Mouse (Mus musculus) forebrain, postnatal 0 days (tissue): ENCODE data around the gene Ubap1. TPM values are rescaled to one million over a fixed set of nuclear protein-coding genes. Genes with fewer than 3 reads are reported as not detected.

Experiments
- ATAC-seq: fragments of 200-750 bp; cut with Nextera tagmentation; 2 replicates; pipeline ENCODE4 v1.8.0; 2017; ENCODE audit warnings: mild to moderate bottlenecking, moderate library complexity
- DNase-seq: peaks from one replicate; pipeline ENCODE4 v3.0.0-alpha.2; 2015
- H3K27ac ChIP-seq: fragments of 300-500 bp; sonication (generic); 2 replicates; pipeline ENCODE4 v1.5.1; 2014; ENCODE audit warnings: low read depth, mild to moderate bottlenecking, antibody characterized with exemption, low read length, moderate library complexity, mixed read lengths
- H3K27me3 ChIP-seq: fragments of 300-500 bp; sonication (generic); 2 replicates; pipeline ENCODE4 v1.6.1; 2014; ENCODE audit warnings: mild to moderate bottlenecking, low read length, mixed read lengths; ENCODE audit not compliant: insufficient read depth
- H3K36me3 ChIP-seq: fragments of 300-500 bp; sonication (generic); 2 replicates; pipeline ENCODE4 v1.6.1; 2014; ENCODE audit warnings: mild to moderate bottlenecking, moderate library complexity; ENCODE audit not compliant: insufficient read depth
- H3K4me1 ChIP-seq: fragments of 300-500 bp; sonication (generic); 2 replicates; pipeline ENCODE4 v1.6.1; 2014; ENCODE audit warnings: antibody characterized with exemption; ENCODE audit not compliant: insufficient read depth
- H3K4me2 ChIP-seq: fragments of 300-500 bp; sonication (generic); 2 replicates; pipeline ENCODE4 v1.6.1; 2014; ENCODE audit warnings: low read depth, mild to moderate bottlenecking, moderate library complexity
- H3K4me3 ChIP-seq: fragments of 300-500 bp; sonication (generic); 2 replicates; pipeline ENCODE4 v1.5.1; 2014; ENCODE audit warnings: low read depth, low read length, mixed read lengths
- H3K9ac ChIP-seq: fragments of 300-500 bp; sonication (generic); 2 replicates; pipeline ENCODE4 v1.6.1; 2014; ENCODE audit warnings: mild to moderate bottlenecking
- H3K9me3 ChIP-seq: fragments of 300-500 bp; sonication (generic); 2 replicates; pipeline ENCODE4 v1.6.1; 2016; ENCODE audit warnings: low read length
- CTCF ChIP-seq: sonication (generic); IDR thresholded peaks from 2 replicates; pipeline ENCODE4 v1.5.1; 2016; ENCODE audit warnings: antibody characterized with exemption, control low read depth, low read depth
- WGBS: fragments of 180-500 bp; shearing (Covaris S2); extraction: QIAGEN DNeasy Blood & Tissue Kit; methylation state at CpG from one replicate; pipeline ENCODE4 v1.1.7; 2014; 5-methylcytosine and 5-hydroxymethylcytosine counted together
- polyA plus RNA-seq: library from polyadenylated mRNA; unstranded; fragments of >200 nt; fragmentation: Nextera tagmentation; extraction: Ambion mirVana; gene quantifications from 2 replicates; pipeline ENCODE4 v1.2.1, GENCODE M21; 2015
- total RNA-seq: library from RNA; depleted of rRNA; stranded (reverse); fragments of >200 nt; gene quantifications from 2 replicates; pipeline ENCODE4 v1.2.3, GENCODE M21; 2014

The Ubap1 gene
- total and polyA plus RNA-seq, 2 experiments from 2014 or later, result 50.3 to 59.3 TPM

DNA sequence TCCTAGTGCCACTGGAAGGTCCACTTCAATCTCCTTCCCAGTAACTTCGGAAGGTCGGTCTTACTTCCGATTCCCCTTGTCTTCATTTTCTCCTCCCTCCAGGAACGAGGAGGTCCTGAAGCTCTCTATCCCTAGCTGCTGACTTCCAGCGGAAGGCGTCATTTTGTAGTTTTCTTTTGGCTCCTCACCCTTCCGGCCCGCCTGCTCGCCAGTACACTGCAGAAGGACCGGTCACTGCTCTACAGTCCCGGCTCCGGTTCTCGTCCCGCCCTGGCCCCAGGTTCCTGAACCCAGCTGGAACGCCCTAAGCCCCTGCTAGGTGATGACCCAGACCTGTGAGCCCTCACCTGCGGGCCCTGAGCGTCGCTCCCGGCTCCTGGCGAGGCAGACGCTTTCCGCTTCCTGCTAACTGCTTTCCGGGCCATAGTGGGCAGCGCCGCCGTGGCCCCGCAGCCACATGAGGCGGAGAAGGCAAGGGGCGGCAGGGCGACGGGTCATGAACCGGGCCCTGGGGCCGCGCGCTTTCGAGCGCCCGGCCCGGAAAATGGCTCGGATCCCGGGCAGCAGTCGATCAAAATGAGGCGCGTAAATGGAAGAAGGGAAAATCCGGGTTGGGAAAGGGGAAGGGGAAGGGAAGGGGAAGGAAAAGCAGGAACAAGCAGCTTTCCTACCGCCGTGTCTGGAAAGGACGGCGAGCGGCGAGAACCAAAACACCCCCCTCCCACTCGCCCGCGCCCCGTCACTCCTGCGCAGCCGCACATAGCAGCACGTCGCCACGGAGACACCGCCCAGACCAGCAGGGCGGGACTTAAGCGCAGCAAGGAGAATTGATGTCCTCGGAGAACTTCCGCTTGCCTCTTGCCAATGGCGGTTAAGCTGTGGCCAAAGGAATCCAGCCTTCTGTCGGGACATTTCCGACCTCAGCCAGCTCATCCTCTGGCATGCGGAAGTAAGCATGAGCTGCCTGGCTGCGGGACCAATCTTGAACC lies 34.4 kb upstream of the Ubap1 start, which contains the start of gene Dcaf12:
TSS of gene Dcaf12 (minus strand) at position 749 of the 989 bp plus-strand sequence.
- peak; percentile 96 for DNase-seq
- Histone ChIP-seq H3K27ac (peak within 1 kb of the TSS; percentile 96), H3K36me3 (peaks cover 19% of the 10 kb centered on the region), H3K4me3 (peak within 1 kb of the TSS; percentile 96), H3K9me3 (no peaks in the 10 kb centered on the region), H3K9ac (peak within 1 kb of the TSS; percentile 94), H3K4me2 (peak within 1 kb of the TSS; percentile 78), H3K4me1 (peaks cover 15% of the 10 kb centered on the region), H3K27me3 (no peaks in the 10 kb centered on the region)
- under 1% methylated on average over 70 of the region's 70 CpGs for WGBS
- peak; percentile 98 for ATAC-seq
- no peak for TF ChIP-seq CTCF

DNA sequence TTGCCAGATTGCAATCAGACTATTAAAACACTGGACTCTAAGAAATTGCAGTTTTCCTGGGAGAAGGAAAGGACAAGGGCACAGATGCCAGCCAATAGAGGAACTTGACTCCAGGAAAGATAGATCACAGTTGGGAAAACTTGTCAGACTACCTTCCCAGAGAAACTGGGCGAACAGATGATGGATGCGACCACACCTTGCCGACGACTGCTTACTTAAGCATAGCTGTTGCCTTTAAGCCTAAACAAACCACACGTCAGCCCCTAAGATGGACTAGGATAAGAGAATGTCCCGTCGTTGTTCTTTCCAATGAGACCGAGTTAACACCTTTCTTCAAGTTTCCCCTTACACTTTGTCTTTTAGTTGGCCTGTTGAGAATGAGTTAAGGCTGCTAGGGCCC lies 33.6 kb upstream of the Ubap1 start:
- 66% methylated on average over 8 of the region's 8 CpGs for WGBS
- no peak for ATAC-seq
- H3K9me3 ChIP-seq, result no peaks in the 10 kb centered on the region

DNA sequence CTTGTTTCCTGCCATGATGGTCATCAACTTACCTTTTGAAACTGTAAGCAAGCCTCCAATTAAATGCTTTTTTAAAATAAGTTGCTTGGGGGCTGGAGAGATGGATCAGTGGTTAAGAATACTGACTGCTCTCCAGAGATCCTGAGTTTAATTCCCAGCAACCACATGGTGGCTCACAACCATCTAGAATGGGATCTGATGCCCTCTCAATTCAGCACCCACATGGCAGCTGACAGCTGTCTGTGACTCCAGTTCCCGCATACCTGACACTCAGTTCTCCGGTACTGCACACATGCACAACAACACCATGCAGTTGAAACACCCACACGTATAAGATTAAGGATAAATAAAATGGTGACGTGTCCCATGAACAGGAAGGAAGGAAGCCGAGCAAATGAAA lies 30.5 kb upstream of the Ubap1 start:
- H3K36me3 ChIP-seq, result no peaks in the 10 kb centered on the region
- TF ChIP-seq CTCF, result no peak
- WGBS, result 89% methylated on average over 5 of the region's 5 CpGs
- H3K9me3 ChIP-seq, result no peaks in the 10 kb centered on the region
- peaks cover 5% of the 10 kb centered on the region; the same call in 1 of the 2 replicates for H3K4me1 ChIP-seq
- no peak overlapping the region for H3K4me3 ChIP-seq
- ATAC-seq (no peak), DNase-seq (no peak)
- no peaks in the 10 kb centered on the region for H3K27me3 ChIP-seq
- H3K27ac ChIP-seq, result no peak overlapping the region
- H3K4me2 ChIP-seq, result no peak overlapping the region
- no peak overlapping the region for H3K9ac ChIP-seq

More for the DNA sequence above, 33.6 kb upstream of the Ubap1 start:
- Histone ChIP-seq H3K27ac (peak overlapping the region; percentile 96), H3K27me3 (no peaks in the 10 kb centered on the region), H3K4me2 (peak overlapping the region; percentile 78), H3K9ac (peak overlapping the region; percentile 94), H3K36me3 (peaks cover 15% of the 10 kb centered on the region), H3K4me1 (peaks cover 15% of the 10 kb centered on the region), H3K4me3 (peak overlapping the region; percentile 96)
- TF ChIP-seq CTCF, result no peak
- no peak for DNase-seq

DNA sequence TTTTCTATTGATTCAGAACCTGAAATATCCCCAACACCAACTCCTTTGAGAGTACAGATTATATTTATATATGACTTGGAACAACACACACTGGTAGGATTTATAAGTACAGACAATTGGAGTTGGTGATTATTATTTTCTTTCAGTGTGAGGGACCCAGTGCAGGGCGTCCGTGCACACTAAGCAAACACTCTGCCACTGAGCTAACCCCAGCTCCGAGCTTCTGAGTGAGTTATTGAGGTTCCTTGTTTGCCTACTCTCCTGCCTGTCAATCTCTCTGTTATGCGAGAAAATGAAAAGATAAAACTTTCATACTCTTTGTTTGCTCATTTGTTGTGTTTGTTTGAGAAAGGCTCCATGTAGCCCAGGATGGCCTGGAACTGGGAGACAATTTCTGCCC lies 27.8 kb upstream of the Ubap1 start:
- Histone ChIP-seq H3K4me2 (no peak overlapping the region), H3K4me3 (no peak overlapping the region), H3K36me3 (no peaks in the 10 kb centered on the region), H3K27ac (no peak overlapping the region), H3K27me3 (no peaks in the 10 kb centered on the region), H3K9me3 (no peaks in the 10 kb centered on the region), H3K9ac (no peak overlapping the region), H3K4me1 (no peaks in the 10 kb centered on the region)
- WGBS, result 80% methylated on average over 4 of the region's 4 CpGs
- DNase-seq, result no peak
- TF ChIP-seq CTCF, result no peak
- no peak for ATAC-seq

DNA sequence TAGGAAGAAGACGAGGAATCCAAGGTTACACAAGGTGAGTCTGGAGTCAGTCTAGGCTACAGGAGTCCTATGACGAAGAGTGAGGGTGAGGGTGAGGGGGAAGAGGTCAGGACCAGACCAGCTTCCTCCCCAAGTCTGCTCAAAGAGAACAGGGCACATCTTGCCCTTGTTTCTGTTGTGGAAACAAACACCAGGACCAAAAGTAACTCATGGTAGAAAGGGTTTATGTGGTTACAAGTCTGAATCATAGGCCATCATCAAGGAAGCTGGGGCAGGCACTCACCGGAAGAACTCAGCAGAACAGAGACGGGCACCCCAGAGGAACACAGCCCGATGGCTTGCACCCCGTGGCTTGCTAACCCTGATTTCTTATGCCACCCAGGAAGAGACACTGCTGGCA lies 21.9 kb upstream of the Ubap1 start:
- Histone ChIP-seq H3K27me3 (no peaks in the 10 kb centered on the region), H3K4me1 (no peaks in the 10 kb centered on the region), H3K27ac (no peak overlapping the region), H3K9me3 (no peaks in the 10 kb centered on the region), H3K4me2 (no peak overlapping the region), H3K4me3 (no peak overlapping the region), H3K9ac (no peak overlapping the region), H3K36me3 (no peaks in the 10 kb centered on the region)
- TF ChIP-seq CTCF, result no peak
- DNase-seq, result no peak
- 94% methylated on average over 6 of the region's 6 CpGs for WGBS
- no peak for ATAC-seq

DNA sequence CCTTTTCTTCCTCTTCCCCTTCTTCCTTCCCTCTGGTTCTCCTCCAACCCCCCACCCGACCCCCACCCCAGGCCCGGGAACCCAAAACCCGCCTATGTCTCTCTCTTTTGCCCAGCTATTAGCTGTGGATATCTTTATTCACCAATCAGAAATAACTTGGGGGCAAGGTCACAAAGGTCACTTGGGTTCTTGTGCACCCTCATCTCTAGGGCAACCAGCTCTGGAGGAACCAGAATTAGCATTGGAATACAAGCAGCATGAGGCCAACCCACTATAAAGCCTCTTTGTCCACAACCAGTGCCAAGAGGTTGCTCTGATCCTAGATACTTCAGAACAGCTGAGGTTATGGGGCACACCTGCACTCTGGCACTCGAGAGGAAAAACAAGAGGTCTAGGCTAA lies 19.3 kb upstream of the Ubap1 start:
- H3K27me3 ChIP-seq, result no peaks in the 10 kb centered on the region
- DNase-seq, result no peak
- no peak for ATAC-seq
- no peak overlapping the region for H3K4me2 ChIP-seq
- TF ChIP-seq CTCF, result no peak
- no peaks in the 10 kb centered on the region for H3K9me3 ChIP-seq
- no peak overlapping the region for H3K27ac ChIP-seq
- no peaks in the 10 kb centered on the region for H3K4me1 ChIP-seq
- no peak overlapping the region for H3K9ac ChIP-seq
- 59% methylated on average over 4 of the region's 4 CpGs for WGBS
- H3K36me3 ChIP-seq, result no peaks in the 10 kb centered on the region
- no peak overlapping the region for H3K4me3 ChIP-seq

DNA sequence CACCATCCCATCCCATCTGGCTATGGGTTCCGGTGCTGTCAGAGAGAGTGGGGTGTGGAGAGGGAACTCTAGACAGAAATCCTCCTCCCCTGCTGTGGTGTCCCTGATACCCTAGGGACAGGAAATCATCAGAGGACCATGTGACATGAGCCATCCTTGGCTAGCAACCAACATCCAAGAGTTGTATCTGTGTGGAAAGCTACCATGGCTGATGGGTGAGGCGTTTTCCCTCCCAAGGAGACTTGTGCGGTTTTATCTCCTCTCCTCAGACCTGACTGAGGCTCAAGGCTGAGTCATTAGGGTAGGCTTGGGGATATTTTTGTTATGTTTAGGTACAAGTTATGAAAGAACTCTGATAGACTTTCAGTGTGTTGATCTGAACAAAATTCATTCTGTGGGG lies 17.7 kb upstream of the Ubap1 start:
- Histone ChIP-seq H3K4me3 (no peak overlapping the region), H3K9ac (no peak overlapping the region), H3K36me3 (no peaks in the 10 kb centered on the region), H3K27me3 (no peaks in the 10 kb centered on the region), H3K9me3 (no peaks in the 10 kb centered on the region), H3K4me2 (no peak overlapping the region), H3K27ac (no peak overlapping the region), H3K4me1 (no peaks in the 10 kb centered on the region)
- 85% methylated on average over 3 of the region's 3 CpGs for WGBS
- no peak for DNase-seq
- no peak for ATAC-seq
- no peak for TF ChIP-seq CTCF
